Mouse (Mus musculus) intestine, embryonic 14.5 days (tissue): ENCODE data around the gene Akt3. TPM values are rescaled to one million over a fixed set of nuclear protein-coding genes. Genes with fewer than 3 reads are reported as not detected.

Source experiments
- ATAC-seq: fragments of 200-750 bp; cut with Nextera tagmentation; replicated peaks from 2 replicates; pipeline ENCODE4 v1.8.0; 2017; ENCODE audit warnings: low read depth, moderate number of reproducible peaks, moderate TSS enrichment, moderate library complexity; ENCODE audit not compliant: low FRiP score, low TSS enrichment
- DNase-seq: peaks from one replicate; pipeline ENCODE4 v3.0.0-alpha.2; 2018; ENCODE audit warnings: low spot score
- H3K27ac ChIP-seq: fragments of 300-500 bp; sonication (generic); 2 replicates; pipeline ENCODE4 v1.5.1; 2014; ENCODE audit warnings: low read depth, mild to moderate bottlenecking, control low read depth
- H3K27me3 ChIP-seq: fragments of 300-500 bp; sonication (generic); replicated peaks from 2 replicates; pipeline ENCODE4 v1.6.1; 2014; ENCODE audit warnings: low read length, control low read depth; ENCODE audit not compliant: control insufficient read depth, insufficient read depth
- H3K36me3 ChIP-seq: fragments of 300-500 bp; sonication (generic); 2 replicates; pipeline ENCODE4 v1.6.1; 2014; ENCODE audit warnings: low read length, control low read depth; ENCODE audit not compliant: control insufficient read depth, insufficient read depth
- H3K4me1 ChIP-seq: fragments of 300-500 bp; sonication (generic); replicated peaks from 2 replicates; pipeline ENCODE4 v1.6.1; 2014; ENCODE audit warnings: low read length, control low read depth, mixed read lengths; ENCODE audit not compliant: control insufficient read depth, insufficient read depth
- H3K4me2 ChIP-seq: fragments of 300-500 bp; sonication (generic); 2 replicates; pipeline ENCODE4 v1.6.1; 2014; ENCODE audit warnings: low read length
- H3K4me3 ChIP-seq: fragments of 300-500 bp; sonication (generic); 2 replicates; pipeline ENCODE4 v1.5.1; 2014; ENCODE audit warnings: low read depth, low read length, control low read depth, mixed read lengths
- H3K9ac ChIP-seq: fragments of 300-500 bp; sonication (generic); 2 replicates; pipeline ENCODE4 v1.6.1; 2014; ENCODE audit warnings: mild to moderate bottlenecking, low read length
- H3K9me3 ChIP-seq: fragments of 300-500 bp; sonication (generic); 2 replicates; pipeline ENCODE4 v1.6.1; 2016; ENCODE audit warnings: low read length, control low read depth; ENCODE audit not compliant: control insufficient read depth
- WGBS: fragments of 180-500 bp; shearing (Covaris S2); extraction: QIAGEN DNeasy Blood & Tissue Kit; methylation state at CpG from one replicate; pipeline ENCODE4 v1.1.7; 2014; 5-methylcytosine and 5-hydroxymethylcytosine counted together
- polyA plus RNA-seq: library from polyadenylated mRNA; unstranded; fragments of >200 nt; fragmentation: Nextera tagmentation; extraction: Ambion mirVana; gene quantifications from 2 replicates; pipeline ENCODE4 v1.2.1, GENCODE M21; 2014

The Akt3 gene
- polyA plus RNA-seq, 1 experiment from 2014 or later, result 6.8 TPM

DNA sequence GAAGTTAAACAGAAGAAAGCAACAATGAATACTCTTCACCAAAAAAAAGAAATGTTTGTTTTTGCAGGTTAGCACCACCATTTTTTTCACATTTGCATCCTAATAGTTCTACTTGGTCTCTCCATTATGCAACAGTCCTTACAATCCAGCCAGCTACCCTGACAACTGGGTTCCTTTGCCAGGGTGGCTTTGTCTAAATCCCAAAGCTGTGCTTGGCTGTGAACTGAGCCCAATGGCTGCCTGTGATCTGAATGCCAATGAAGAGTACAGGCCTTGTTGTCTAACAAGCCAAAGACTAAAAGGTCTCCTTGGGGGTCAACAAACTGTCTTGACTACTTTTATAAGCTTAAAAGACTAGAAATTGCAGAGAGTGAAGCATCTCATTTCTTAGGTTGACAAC lies 82.6 kb downstream of the Akt3 start:
- no peaks in the 10 kb centered on the region for H3K9me3 ChIP-seq
- H3K9ac ChIP-seq, result no peak overlapping the region
- no peaks in the 10 kb centered on the region for H3K27me3 ChIP-seq
- ATAC-seq (no peak), DNase-seq (no peak)
- H3K4me1 ChIP-seq, result no peaks in the 10 kb centered on the region
- H3K36me3 ChIP-seq, result no peaks in the 10 kb centered on the region
- H3K27ac ChIP-seq, result no peak overlapping the region
- no peak overlapping the region for H3K4me3 ChIP-seq
- no peak overlapping the region for H3K4me2 ChIP-seq

- Histone ChIP-seq H3K27me3 (no peaks in the 10 kb centered on the region), H3K9ac (no peak overlapping the region), H3K27ac (no peak overlapping the region), H3K4me1 (no peaks in the 10 kb centered on the region), H3K36me3 (no peaks in the 10 kb centered on the region), H3K4me2 (no peak overlapping the region), H3K4me3 (no peak overlapping the region), H3K9me3 (no peaks in the 10 kb centered on the region)
- ATAC-seq, result no peak
- no peak for DNase-seq
Observed at GRCm38 (mm10) chr1:177171300-177171699, 86.7 kb downstream of the Akt3 start.

- 37% methylated on average over 2 of the region's 2 CpGs for WGBS
- ATAC-seq (no peak), DNase-seq (no peak)
- no peaks in the 10 kb centered on the region for H3K27me3 ChIP-seq
- H3K4me2 ChIP-seq, result no peak overlapping the region
- no peaks in the 10 kb centered on the region for H3K4me1 ChIP-seq
- H3K9ac ChIP-seq, result no peak overlapping the region
- H3K9me3 ChIP-seq, result no peaks in the 10 kb centered on the region
- no peaks in the 10 kb centered on the region for H3K36me3 ChIP-seq
- no peak overlapping the region for H3K4me3 ChIP-seq
- no peak overlapping the region for H3K27ac ChIP-seq
Observed at GRCm38 (mm10) chr1:177165789-177166188, 92.2 kb downstream of the Akt3 start.

DNA sequence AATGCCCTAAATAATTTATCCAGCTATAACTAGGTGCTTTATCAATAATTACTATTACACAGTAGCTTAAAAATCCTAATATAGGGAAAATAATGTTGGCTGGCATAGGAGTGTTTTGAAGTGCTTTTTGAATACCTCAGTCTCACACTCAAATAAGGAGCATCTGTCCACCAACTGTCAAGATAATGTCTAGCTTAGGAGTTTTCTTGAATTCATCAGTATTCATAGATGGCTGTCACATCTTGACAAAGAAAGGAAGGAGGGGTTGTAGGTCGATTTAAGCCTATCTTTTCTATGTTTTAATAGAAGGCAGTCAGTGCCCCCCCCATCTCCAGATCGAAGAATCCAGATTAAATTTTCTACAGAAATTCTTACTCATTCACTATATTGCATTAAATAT lies 92.7 kb downstream of the Akt3 start:
- no peak overlapping the region for H3K27ac ChIP-seq
- H3K36me3 ChIP-seq, result no peaks in the 10 kb centered on the region
- no peak overlapping the region for H3K4me2 ChIP-seq
- WGBS, result 89% methylated on average over 2 of the region's 2 CpGs
- ATAC-seq (no peak), DNase-seq (no peak)
- no peaks in the 10 kb centered on the region for H3K4me1 ChIP-seq
- H3K9ac ChIP-seq, result no peak overlapping the region
- no peaks in the 10 kb centered on the region for H3K9me3 ChIP-seq
- no peak overlapping the region for H3K4me3 ChIP-seq
- no peaks in the 10 kb centered on the region for H3K27me3 ChIP-seq

- no peaks in the 10 kb centered on the region for H3K9me3 ChIP-seq
- no peaks in the 10 kb centered on the region for H3K4me1 ChIP-seq
- ATAC-seq, result peak; percentile 50; the same call in 1 of the 2 replicates
- DNase-seq, result no peak
- H3K27ac ChIP-seq, result peak overlapping the region; percentile 47; the same call in 1 of the 2 replicates
- 0 out of 2 replicates have a peak overlapping the region, but pooled peaks have one; percentile 1 for H3K4me2 ChIP-seq
- H3K9ac ChIP-seq, result no peak overlapping the region
- H3K4me3 ChIP-seq, result no peak overlapping the region
- no peaks in the 10 kb centered on the region for H3K36me3 ChIP-seq
- 27% methylated on average over 11 of the region's 11 CpGs for WGBS
- no peaks in the 10 kb centered on the region for H3K27me3 ChIP-seq
Observed at GRCm38 (mm10) chr1:177150344-177151021, 107.5 kb downstream of the Akt3 start.

DNA sequence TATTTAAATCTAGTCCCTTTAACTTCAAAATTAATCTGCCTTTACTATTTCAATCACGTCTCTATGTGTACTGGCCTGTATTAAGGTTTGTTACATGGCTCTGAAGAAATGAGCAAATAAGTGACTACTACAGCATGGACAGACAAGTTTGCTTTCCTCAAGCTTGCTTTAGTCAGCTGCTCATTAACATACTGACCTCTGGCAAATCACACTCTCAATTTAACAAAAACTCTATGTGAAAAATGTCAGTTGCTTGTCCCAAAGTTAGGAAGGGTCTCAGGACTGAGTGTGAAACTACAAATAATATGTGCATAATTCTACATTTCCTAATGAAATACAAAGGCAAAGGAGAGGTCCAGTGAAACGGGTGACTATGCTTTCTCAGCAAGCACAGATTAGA lies 109.3 kb downstream of the Akt3 start:
- WGBS, result 70% methylated on average over 2 of the region's 2 CpGs

DNA sequence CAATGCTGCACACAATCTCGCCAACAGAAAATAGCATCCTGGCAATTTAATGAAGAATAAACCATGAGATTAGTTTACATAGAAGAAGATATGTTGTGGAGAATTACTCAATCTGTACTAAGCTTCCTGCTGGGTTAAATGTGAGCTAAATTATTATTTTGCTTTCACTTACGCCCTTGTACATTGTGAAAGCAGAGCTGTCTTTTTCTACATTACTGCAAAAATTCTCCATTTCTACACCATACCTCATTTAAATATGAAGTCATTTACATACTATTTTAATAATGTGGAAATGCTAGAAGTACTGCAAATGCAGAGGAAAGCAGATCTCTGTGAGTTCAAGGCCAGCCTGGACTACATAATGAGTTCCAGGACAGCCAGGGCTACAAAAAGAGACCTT lies 116.5 kb downstream of the Akt3 start:
- DNase-seq (no peak), ATAC-seq (no peak)
- H3K4me3 ChIP-seq, result no peak overlapping the region
- H3K9me3 ChIP-seq, result no peaks in the 10 kb centered on the region
- H3K27me3 ChIP-seq, result no peaks in the 10 kb centered on the region
- WGBS, result 85% methylated on average over 2 of the region's 2 CpGs
- H3K27ac ChIP-seq, result no peak overlapping the region
- H3K36me3 ChIP-seq, result no peaks in the 10 kb centered on the region
- no peak overlapping the region for H3K4me2 ChIP-seq
- no peak overlapping the region for H3K9ac ChIP-seq
- no peaks in the 10 kb centered on the region for H3K4me1 ChIP-seq

More for the DNA sequence above, 109.3 kb downstream of the Akt3 start:
- no peak overlapping the region for H3K4me2 ChIP-seq
- H3K36me3 ChIP-seq, result no peaks in the 10 kb centered on the region
- no peak overlapping the region for H3K9ac ChIP-seq
- H3K9me3 ChIP-seq, result no peaks in the 10 kb centered on the region
- no peak overlapping the region for H3K4me3 ChIP-seq
- ATAC-seq, result no peak
- H3K27me3 ChIP-seq, result no peaks in the 10 kb centered on the region
- no peak overlapping the region for H3K27ac ChIP-seq
- DNase-seq, result no peak
- no peaks in the 10 kb centered on the region for H3K4me1 ChIP-seq

DNA sequence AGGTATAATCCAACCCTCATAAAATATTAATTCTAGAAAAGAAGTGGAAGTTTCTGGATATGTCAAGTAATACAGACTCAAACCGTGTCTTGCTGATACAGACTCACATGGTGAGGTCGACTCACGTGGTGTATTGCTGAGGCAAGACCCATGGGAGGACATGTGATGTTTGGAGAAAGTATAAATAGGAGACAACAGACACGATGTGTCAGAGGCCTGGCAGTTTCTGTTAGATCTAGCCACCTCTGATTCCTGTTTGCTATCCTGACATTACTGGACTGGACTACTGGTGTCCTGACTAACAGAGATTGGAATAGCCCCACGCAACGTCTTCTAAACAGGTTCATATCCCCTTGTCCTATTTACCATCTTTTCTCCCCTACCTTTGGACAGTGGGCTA lies 118.4 kb downstream of the Akt3 start:
- H3K4me2 ChIP-seq, result no peak overlapping the region
- ATAC-seq, result no peak
- no peak for DNase-seq
- no peak overlapping the region for H3K4me3 ChIP-seq
- H3K4me1 ChIP-seq, result no peaks in the 10 kb centered on the region
- no peaks in the 10 kb centered on the region for H3K27me3 ChIP-seq
- no peak overlapping the region for H3K27ac ChIP-seq
- H3K9ac ChIP-seq, result no peak overlapping the region
- H3K36me3 ChIP-seq, result no peaks in the 10 kb centered on the region
- H3K9me3 ChIP-seq, result no peaks in the 10 kb centered on the region
- 74% methylated on average over 6 of the region's 6 CpGs for WGBS

DNA sequence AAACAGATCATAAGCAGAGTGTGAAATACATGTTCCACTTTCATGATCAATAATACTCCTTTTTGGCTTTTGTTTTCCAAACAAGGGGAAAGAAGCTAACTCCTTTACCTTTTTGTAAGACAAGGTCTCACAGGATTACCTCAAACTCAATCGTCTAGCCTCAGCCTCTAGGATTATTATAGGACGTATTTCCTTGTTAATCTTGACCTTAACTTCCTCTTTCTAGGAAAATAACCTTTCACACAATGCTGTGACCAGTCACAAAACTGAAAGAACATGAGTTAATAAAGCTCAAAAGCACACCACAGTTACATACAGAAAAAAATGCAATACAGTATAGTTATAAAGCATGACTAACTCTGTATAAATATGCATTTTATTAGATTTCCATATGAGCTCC lies 126.5 kb downstream of the Akt3 start:
- H3K4me3 ChIP-seq, result no peak overlapping the region
- H3K9me3 ChIP-seq, result no peaks in the 10 kb centered on the region
- H3K4me2 ChIP-seq, result no peak overlapping the region
- DNase-seq (no peak), ATAC-seq (no peak)
- 0 out of 2 replicates have a peak, but pooled peaks cover 4% of the 10 kb centered on the region for H3K36me3 ChIP-seq
- no peaks in the 10 kb centered on the region for H3K4me1 ChIP-seq
- H3K9ac ChIP-seq, result no peak overlapping the region
- 83% methylated on average over 2 of the region's 2 CpGs for whole genome bisulfite sequencing
- H3K27ac ChIP-seq, result no peak overlapping the region
- no peaks in the 10 kb centered on the region for H3K27me3 ChIP-seq
